Mouse (Mus musculus) megakaryocyte-erythroid progenitor cell, adult 5-6 weeks (primary cell): Measurements from ENCODE around the gene Catsper1. TPM values are rescaled to one million over a fixed set of nuclear protein-coding genes. Genes with fewer than 3 reads are reported as not detected.

ENCODE experiments used
- ATAC-seq: replicated peaks from 2 replicates; pipeline ENCODE4 v1.8.0; 2016; ENCODE audit warnings: mild to moderate bottlenecking, inconsistent platforms; ENCODE audit not compliant: severe bottlenecking, poor library complexity, low FRiP score, low TSS enrichment
- total RNA-seq, 2 experiments: library from RNA; stranded (forward) in 1 of 2; stranded (reverse) in 1 of 2; fragments of 200-1000, 215-1000 nt in 1 of 2; fragments of >200 nt in 1 of 2; fragmentation: Nextera tagmentation in 1 of 2; gene quantifications; 2 replicates each; pipeline ENCODE4 v1.2.3; 2014 to 2017

Catsper1 gene
- total RNA-seq (2014; fragmentation: Nextera tagmentation): not detected in 2 replicates
- not detected in 2 replicates for total RNA-seq (2017)

- no peak for ATAC-seq
Observed at GRCm38 (mm10) chr19:5335441-5335840, at the start of gene Catsper1. Catsper1 (plus strand) TSS chr19:5335741.

- peak; percentile 98 for ATAC-seq
Observed at GRCm38 (mm10) chr19:5294972-5295735, 40.4 kb upstream of the Catsper1 start, which contains the start of gene Sf3b2. Sf3b2 (minus strand) TSS chr19:5295455.

GRCm38 (mm10) chr19:5295736-5296075, 39.8 kb upstream of the Catsper1 start:
- ATAC-seq: peak; percentile 33

- no peak for ATAC-seq
Observed at GRCm38 (mm10) chr19:5296630-5297029, 38.9 kb upstream of the Catsper1 start.

GRCm38 (mm10) chr19:5297903-5298800, 37.4 kb upstream of the Catsper1 start, which contains the start of gene Gal3st3:
Gal3st3 (plus strand) TSS chr19:5298331.
- no peak for ATAC-seq

GRCm38 (mm10) chr19:5300588-5300987, 35.0 kb upstream of the Catsper1 start:
- no peak for ATAC-seq

GRCm38 (mm10) chr19:5302455-5302854, 33.1 kb upstream of the Catsper1 start:
- peak; percentile 77 for ATAC-seq

- ATAC-seq: 0 out of 2 replicates have a peak, but pooled peaks have one; percentile 38
Observed at GRCm38 (mm10) chr19:5306279-5306678, 29.3 kb upstream of the Catsper1 start.

GRCm38 (mm10) chr19:5306968-5307734, 28.4 kb upstream of the Catsper1 start:
- ATAC-seq: no peak

- ATAC-seq: no peak
Observed at GRCm38 (mm10) chr19:5309025-5309424, 26.5 kb upstream of the Catsper1 start.

- no peak for ATAC-seq
Observed at GRCm38 (mm10) chr19:5313189-5313588, 22.4 kb upstream of the Catsper1 start.

GRCm38 (mm10) chr19:5323801-5324200, 11.7 kb upstream of the Catsper1 start:
- ATAC-seq: no peak; the same call in 1 of the 2 replicates

GRCm38 (mm10) chr19:5327970-5328369, 7.6 kb upstream of the Catsper1 start:
- no peak for ATAC-seq

- ATAC-seq: no peak
Observed at GRCm38 (mm10) chr19:5334741-5335140, 800 bp upstream of the Catsper1 start.

GRCm38 (mm10) chr19:5337975-5338374, 2.4 kb downstream of the Catsper1 start:
- ATAC-seq: peak; percentile 78

- no peak for ATAC-seq
Observed at GRCm38 (mm10) chr19:5341360-5341759, 5.8 kb downstream of the Catsper1 start.

GRCm38 (mm10) chr19:5345297-5346131, 10.0 kb downstream of the Catsper1 start:
- ATAC-seq: no peak

GRCm38 (mm10) chr19:5348064-5348463, 12.5 kb downstream of the Catsper1 start:
- ATAC-seq: no peak
